Mouse (Mus musculus): Measurements from ENCODE around the gene BC053393.

- TF ChIP-seq CTCF (IDR thresholded peaks at IDR 0.05; ENCODE audit: borderline replicate concordance, insufficient read depth, low read length), result no peak
- TF ChIP-seq POLR2A (IDR thresholded peaks at IDR 0.05; ENCODE audit: low read depth, low read length), result no peak
These were observed 21.1 kb downstream of the BC053393 start for GRCm38 (mm10) chr11:46592416-46592815.

Data from embryonic fibroblast, embryonic 13.5 days (primary cell).